12 mouse cellular contexts compared by ENCODE assay signal in genomic region chr2:38379546-38379870, GRCm38 (mm10). TPM values are rescaled to one million over a fixed set of nuclear protein-coding genes. Genes with fewer than 3 reads are reported as not detected.
DNase-seq lines count a peak whose midpoint lies in the region; ATAC-seq and TF ChIP-seq lines count a peak whose summit lies in the region.
"Had no signal": no experiment of that assay in that cellular context is flagged by ENCODE, and none has a peak within 500 bp of the region (broad histone marks: within the 10 kb centered on the region; RNA-seq: fewer than 3 reads in every experiment).

No protein-coding gene starts in this region.

- H3K4me3 ChIP-seq in heart, embryonic 11.5 days (ENCODE audit: low read depth, low read length), result peak overlapping the region; percentile 28
- peak overlapping the region; percentile 1 for H3K4me3 ChIP-seq in ES-Bruce4 (ENCODE audit: low read depth, low read length)
- H3K4me3 ChIP-seq in forebrain, embryonic 11.5 days (ENCODE audit: low read depth, low read length), result no peak overlapping the region
- H3K4me3 ChIP-seq in liver, embryonic 12.5 days, result no peak overlapping the region

- H3K27me3 ChIP-seq in heart, embryonic 11.5 days (ENCODE audit: control insufficient read depth, insufficient read depth, low read length), result peaks cover 40% of the 10 kb centered on the region
- no peaks in the 10 kb centered on the region for H3K27me3 ChIP-seq in ES-Bruce4 (ENCODE audit: control insufficient read depth, insufficient read depth, low read length, poor library complexity, severe bottlenecking)
- H3K27me3 ChIP-seq in forebrain, embryonic 11.5 days (ENCODE audit: control insufficient read depth, insufficient read depth, low read length), result peaks cover 12% of the 10 kb centered on the region
- H3K27me3 ChIP-seq in liver, embryonic 12.5 days (replicated peaks), result peaks cover 84% of the 10 kb centered on the region

- H3K27ac ChIP-seq in heart, embryonic 11.5 days (ENCODE audit: low read depth, low read length), result no peak overlapping the region
- no peak overlapping the region for H3K27ac ChIP-seq in ES-Bruce4 (ENCODE audit: insufficient read depth, low read length)
- H3K27ac ChIP-seq in forebrain, embryonic 11.5 days (ENCODE audit: low read depth, low read length), result no peak overlapping the region
- H3K27ac ChIP-seq in liver, embryonic 12.5 days, result no peak overlapping the region

- H3K9ac ChIP-seq in heart, embryonic 11.5 days (ENCODE audit: low read depth, low read length), result no peak overlapping the region
- H3K9ac ChIP-seq in ES-Bruce4 (ENCODE audit: low read depth, poor library complexity, severe bottlenecking), result peak overlapping the region; percentile 19; the same call in 1 of the 2 replicates
- H3K9ac ChIP-seq in forebrain, embryonic 11.5 days (ENCODE audit: low read length), result no peak overlapping the region; the same call in 1 of the 2 replicates
- no peak overlapping the region for H3K9ac ChIP-seq in liver, embryonic 12.5 days

- H3K4me2 ChIP-seq in heart, embryonic 11.5 days, result peak overlapping the region; percentile 58
- H3K4me2 ChIP-seq in forebrain, embryonic 11.5 days (ENCODE audit: low read depth, low read length, severe bottlenecking), result peak overlapping the region; percentile 39
- H3K4me2 ChIP-seq in liver, embryonic 12.5 days, result peak overlapping the region; percentile 20

- H3K4me1 ChIP-seq in heart, embryonic 11.5 days (ENCODE audit: control insufficient read depth, insufficient read depth, low read length), result peaks cover 6% of the 10 kb centered on the region
- H3K4me1 ChIP-seq in ES-Bruce4 (ENCODE audit: control insufficient read depth, insufficient read depth, low read length), result no peaks in the 10 kb centered on the region
- peaks cover 13% of the 10 kb centered on the region for H3K4me1 ChIP-seq in forebrain, embryonic 11.5 days (replicated peaks; ENCODE audit: control insufficient read depth, insufficient read depth, low read length)
- peaks cover 10% of the 10 kb centered on the region for H3K4me1 ChIP-seq in liver, embryonic 12.5 days

- no peaks in the 10 kb centered on the region for H3K9me3 ChIP-seq in heart, embryonic 11.5 days (replicated peaks; ENCODE audit: control insufficient read depth, low read length)
- H3K9me3 ChIP-seq in ES-Bruce4 (replicated peaks; ENCODE audit: control insufficient read depth, insufficient read depth, low read length, poor library complexity, severe bottlenecking), result no peaks in the 10 kb centered on the region
- no peaks in the 10 kb centered on the region for H3K9me3 ChIP-seq in forebrain, embryonic 11.5 days (ENCODE audit: control insufficient read depth, low read length)
- no peaks in the 10 kb centered on the region for H3K9me3 ChIP-seq in liver, embryonic 12.5 days (replicated peaks)

- no peak for TF ChIP-seq POLR2A in ES-Bruce4 (IDR thresholded peaks at IDR 0.05; ENCODE audit: insufficient read depth, low read length)

- TF ChIP-seq EP300 in ES-Bruce4 (IDR thresholded peaks at IDR 0.05; ENCODE audit: insufficient read depth, low read depth, low read length), result no peak

- TF ChIP-seq CTCF in ES-Bruce4 (IDR thresholded peaks at IDR 0.05; ENCODE audit: low read depth, low read length), result no peak

- no peak for DNase-seq in heart, adult 9 months (ENCODE audit: low spot score in 2 of 2)
- DNase-seq in forebrain, embryonic 11.5 days (ENCODE audit: low spot score), result no peak
- no peak for DNase-seq in ovary, adult 18-20 months (ENCODE audit: low spot score)
- DNase-seq in MN1 (ENCODE audit: low spot score), result no peak
- no peak for DNase-seq in thymus, postnatal 4 days
- DNase-seq: adrenal gland, adult 8-10 months; kidney, adult 9 months; thymus, postnatal 36 days had no signal

- no peak for ATAC-seq in heart, embryonic 11.5 days (replicated peaks; ENCODE audit: insufficient number of reproducible peaks, low FRiP score, low TSS enrichment)
- no peak for ATAC-seq in forebrain, embryonic 11.5 days (replicated peaks; ENCODE audit: low FRiP score)
- no peak for ATAC-seq in liver, embryonic 12.5 days
- ATAC-seq: lung, postnatal 0 days had no signal

- no peaks in the 10 kb centered on the region for H3K36me3 ChIP-seq in heart, embryonic 11.5 days (ENCODE audit: control insufficient read depth, insufficient read depth, low read length)
- no peaks in the 10 kb centered on the region for H3K36me3 ChIP-seq in ES-Bruce4 (ENCODE audit: control insufficient read depth, insufficient read depth, low read length, poor library complexity, severe bottlenecking)
- no peaks in the 10 kb centered on the region for H3K36me3 ChIP-seq in forebrain, embryonic 11.5 days (ENCODE audit: control insufficient read depth, insufficient read depth, low read length)
- no peaks in the 10 kb centered on the region for H3K36me3 ChIP-seq in liver, embryonic 12.5 days

- WGBS in heart, embryonic 11.5 days (ENCODE audit: insufficient replicate concordance), result 4% methylated on average over 4 of the region's 4 CpGs
- 15% methylated on average over 4 of the region's 4 CpGs for WGBS in forebrain, embryonic 11.5 days
- WGBS in liver, embryonic 12.5 days (ENCODE audit: insufficient replicate concordance), result 12% methylated on average over 4 of the region's 4 CpGs

RNA-seq across cellular contexts. Expression of gene Lhx2, which starts 40.4 kb away (rescaled TPM):
- 0.49 and 0.68 TPM in 2 replicates for polyA plus RNA-seq in heart, embryonic 11.5 days (2014; fragmentation: Nextera tagmentation; extraction: Ambion mirVana)
- polyA plus RNA-seq in ES-Bruce4 (2011; ENCODE audit: insufficient read depth, insufficient read length, low read depth, missing spikeins), result 0.36 TPM in 1 of 2 replicates, not detected in the other
- 175 and 195 TPM in 2 replicates for polyA plus RNA-seq in forebrain, embryonic 11.5 days (2014; fragmentation: Nextera tagmentation; extraction: Ambion mirVana)
- 8.2 and 8.6 TPM in 2 replicates for polyA plus RNA-seq in liver, embryonic 12.5 days (2016; fragmentation: Nextera tagmentation; extraction: Ambion mirVana)
- polyA plus RNA-seq: lung, postnatal 0 days had no signal

Comparison
In these comparisons a context has a peak if more than half of its experiments do, and no peak if none do; other contexts are left out.
1. H3K4me3 ChIP-seq: peak in heart, embryonic 11.5 days (single experiment) and ES-Bruce4 (single experiment); none in forebrain, embryonic 11.5 days (single experiment) and liver, embryonic 12.5 days (single experiment).
2. RNA of gene Lhx2, which starts 40.4 kb away (polyA plus RNA-seq): 175 to 195 TPM in forebrain, embryonic 11.5 days; 8.2 to 8.6 TPM in liver, embryonic 12.5 days, 0.49 to 0.68 TPM in heart, embryonic 11.5 days and 0.36 TPM in ES-Bruce4; every median in the first group is over 10 times any median in the second.
3. Peak in every context shown above with its lines, with median percentiles within 50 percentile points of each other: H3K4me2 ChIP-seq.